Mouse (Mus musculus) bone marrow macrophage, adult 2 months (primary cell): ENCODE measurements at regions not wholly inside any gene's neighbourhood (a gene's known extent, or its start where the extent isn't known, plus 50 kb on each side); places are given as distances from the start of the nearest gene placed in this dataset.

Source experiments
- CTCF ChIP-seq: IDR thresholded peaks from 2 replicates; pipeline ENCODE4 v1.5.1; 2012; ENCODE audit warnings: low read depth, mild to moderate bottlenecking, low read length, moderate library complexity
- POLR2A ChIP-seq: IDR thresholded peaks from 2 replicates; pipeline ENCODE4 v1.6.1; 2012; ENCODE audit warnings: mild to moderate bottlenecking, low read depth, low read length, borderline replicate concordance

GRCm38 (mm10) chr6:17157270-17157669, 92.3 kb downstream of the Tes start:
- TF ChIP-seq CTCF (no peak), POLR2A (no peak)
